Mouse (Mus musculus): Measurements from ENCODE around the gene Plekhf1. TPM values are rescaled to one million over a fixed set of nuclear protein-coding genes. Genes with fewer than 3 reads are reported as not detected.

Plekhf1 gene
- polyA plus RNA-seq, 1 experiment: 1.6 TPM

DNA sequence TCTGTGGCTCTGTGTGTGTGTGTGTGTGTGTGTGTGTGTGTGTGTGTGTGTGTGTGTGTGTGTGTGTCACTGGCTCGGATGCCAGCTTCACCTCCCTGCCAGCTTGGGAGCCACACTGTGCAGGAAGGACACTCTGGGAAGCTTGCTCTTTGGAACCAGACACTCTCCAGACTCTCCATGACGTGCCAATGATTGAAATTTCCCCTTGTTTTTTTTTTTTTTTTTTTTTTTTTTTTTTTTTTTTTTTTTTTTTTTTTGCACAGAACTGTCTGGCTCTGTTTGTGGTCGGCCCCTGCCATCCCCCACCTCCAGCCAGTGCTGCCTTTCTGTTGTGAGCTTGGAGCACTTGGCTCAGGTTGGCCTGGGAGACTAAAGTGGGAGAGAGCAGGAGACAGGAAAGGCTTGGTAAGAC lies 15.2 kb downstream of the Plekhf1 start:
- no peaks in the 10 kb centered on the region for H3K36me3 ChIP-seq (ENCODE audit: control insufficient read depth, insufficient read depth, low read length)
- WGBS: 70% methylated on average over 3 of the region's 3 CpGs
- H3K27me3 ChIP-seq (ENCODE audit: control insufficient read depth, insufficient read depth, low read length): no peaks in the 10 kb centered on the region
- no peak overlapping the region for H3K4me3 ChIP-seq (ENCODE audit: extremely low read depth, insufficient read depth, insufficient read length)
- DNase-seq (ENCODE audit: low read depth in 1 of 2, low spot score in 2 of 2): no peak
- H3K4me1 ChIP-seq (ENCODE audit: control insufficient read depth, insufficient read depth, insufficient read length): peaks cover 9% of the 10 kb centered on the region; the same call in 1 of the 2 replicates
- no peak for TF ChIP-seq CTCF (IDR thresholded peaks at IDR 0.05; ENCODE audit: extremely low read depth, insufficient read depth, insufficient read length, insufficient replicate concordance)
- H3K27ac ChIP-seq (ENCODE audit: insufficient read depth, low read length): no peak overlapping the region

DNA sequence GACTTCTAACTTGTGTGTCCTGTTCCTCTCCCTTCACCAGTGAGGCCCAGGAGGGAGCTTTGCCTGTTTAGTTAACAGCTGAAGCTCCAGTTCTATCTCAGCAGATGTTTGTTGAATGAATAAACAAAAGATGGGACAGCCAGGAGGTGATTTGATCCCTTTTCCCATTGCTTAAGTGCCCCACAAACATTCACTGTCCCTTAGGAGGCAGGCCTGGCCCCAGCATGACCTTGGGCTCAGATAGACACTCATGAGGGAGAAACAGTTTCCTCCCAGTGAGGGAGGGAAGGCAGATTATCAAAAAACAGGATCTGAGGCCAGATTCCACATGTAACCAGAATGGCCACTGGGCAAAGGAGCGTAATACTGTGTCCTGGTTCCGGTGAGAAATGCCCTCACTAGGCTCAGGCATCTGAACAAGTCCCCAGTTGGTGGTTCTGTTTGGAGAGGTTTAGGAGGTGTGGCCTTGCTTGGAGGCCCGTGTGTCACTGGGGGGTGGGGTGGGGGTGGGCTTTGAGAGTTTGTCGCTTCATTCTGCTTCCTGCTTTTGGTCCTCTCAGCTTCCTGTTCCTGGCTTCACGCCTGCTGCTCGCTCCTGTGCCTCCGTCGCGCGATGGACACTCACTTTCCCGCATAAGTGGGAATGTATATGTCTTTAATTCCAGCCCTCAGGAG lies 18.2 kb downstream of the Plekhf1 start:
- no peak for DNase-seq (ENCODE audit: low read depth in 1 of 2, low spot score in 2 of 2)
- Histone ChIP-seq H3K36me3 (ENCODE audit: control insufficient read depth, insufficient read depth, low read length) (no peaks in the 10 kb centered on the region), H3K4me1 (ENCODE audit: control insufficient read depth, insufficient read depth, insufficient read length) (peaks cover 4% of the 10 kb centered on the region; the same call in 1 of the 2 replicates), H3K4me3 (ENCODE audit: extremely low read depth, insufficient read depth, insufficient read length) (no peak overlapping the region), H3K27ac (ENCODE audit: insufficient read depth, low read length) (no peak overlapping the region), H3K27me3 (ENCODE audit: control insufficient read depth, insufficient read depth, low read length) (no peaks in the 10 kb centered on the region)
- TF ChIP-seq CTCF (IDR thresholded peaks at IDR 0.05; ENCODE audit: extremely low read depth, insufficient read depth, insufficient read length, insufficient replicate concordance): no peak
- TF ChIP-seq POLR2A (IDR thresholded peaks at IDR 0.05; ENCODE audit: low read depth, low read length): no peak
- WGBS: 74% methylated on average over 11 of the region's 11 CpGs

DNA sequence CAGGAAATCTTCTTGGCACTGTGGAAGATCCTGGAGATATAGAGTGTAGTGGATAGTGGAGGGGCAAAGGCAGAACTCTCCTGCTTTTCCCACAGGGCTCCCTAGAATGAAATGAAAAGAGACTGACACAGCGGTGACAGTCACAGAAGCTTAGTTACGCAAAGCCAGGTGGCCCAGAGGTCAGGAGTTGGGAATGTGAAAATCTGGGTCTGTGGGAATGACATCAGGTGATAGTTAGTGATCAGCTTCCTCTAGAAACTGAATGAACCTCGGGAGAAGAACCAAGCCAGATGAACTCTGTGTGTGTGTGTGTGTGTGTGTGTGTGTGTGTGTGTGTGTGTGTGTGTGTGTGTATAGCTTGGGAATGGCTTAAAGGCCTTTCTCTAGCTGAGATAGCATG lies 18.8 kb downstream of the Plekhf1 start:
- Histone ChIP-seq H3K27me3 (ENCODE audit: control insufficient read depth, insufficient read depth, low read length) (no peaks in the 10 kb centered on the region), H3K4me1 (ENCODE audit: control insufficient read depth, insufficient read depth, insufficient read length) (no peaks in the 10 kb centered on the region), H3K4me3 (ENCODE audit: extremely low read depth, insufficient read depth, insufficient read length) (no peak overlapping the region), H3K27ac (ENCODE audit: insufficient read depth, low read length) (no peak overlapping the region), H3K36me3 (ENCODE audit: control insufficient read depth, insufficient read depth, low read length) (no peaks in the 10 kb centered on the region)
- TF ChIP-seq POLR2A (IDR thresholded peaks at IDR 0.05; ENCODE audit: low read depth, low read length) (no peak), CTCF (IDR thresholded peaks at IDR 0.05; ENCODE audit: extremely low read depth, insufficient read depth, insufficient read length, insufficient replicate concordance) (no peak)
- WGBS: 83% methylated on average over 3 of the region's 3 CpGs
- DNase-seq (ENCODE audit: low read depth in 1 of 2, low spot score in 2 of 2): no peak

DNA sequence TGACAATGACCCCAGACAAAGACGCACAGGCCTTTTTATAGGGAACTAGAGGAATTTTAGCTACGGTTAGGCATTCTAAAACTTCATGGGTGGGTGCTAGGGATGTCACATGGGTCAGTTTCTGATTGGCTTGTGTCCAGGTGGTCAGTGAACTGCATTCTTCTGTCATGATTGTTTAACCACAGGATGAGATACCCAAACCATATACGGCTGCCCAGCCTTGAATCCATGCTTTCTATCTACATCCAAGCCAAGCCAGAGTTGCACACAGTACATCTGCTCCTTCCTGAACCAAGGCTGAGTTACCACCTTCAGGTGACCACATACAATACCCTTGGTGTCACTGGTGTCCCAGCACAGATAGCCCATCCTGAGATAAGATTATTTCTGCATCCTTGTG lies 21.3 kb downstream of the Plekhf1 start:
- Histone ChIP-seq H3K4me3 (ENCODE audit: extremely low read depth, insufficient read depth, insufficient read length) (no peak overlapping the region), H3K36me3 (ENCODE audit: control insufficient read depth, insufficient read depth, low read length) (no peaks in the 10 kb centered on the region), H3K27ac (ENCODE audit: insufficient read depth, low read length) (no peak overlapping the region), H3K4me1 (ENCODE audit: control insufficient read depth, insufficient read depth, insufficient read length) (no peaks in the 10 kb centered on the region), H3K27me3 (ENCODE audit: control insufficient read depth, insufficient read depth, low read length) (no peaks in the 10 kb centered on the region)
- no peak for DNase-seq (ENCODE audit: low read depth in 1 of 2, low spot score in 2 of 2)
- 83% methylated on average over 3 of the region's 3 CpGs for WGBS
- TF ChIP-seq CTCF (IDR thresholded peaks at IDR 0.05; ENCODE audit: extremely low read depth, insufficient read depth, insufficient read length, insufficient replicate concordance) (no peak), POLR2A (IDR thresholded peaks at IDR 0.05; ENCODE audit: low read depth, low read length) (no peak)

DNA sequence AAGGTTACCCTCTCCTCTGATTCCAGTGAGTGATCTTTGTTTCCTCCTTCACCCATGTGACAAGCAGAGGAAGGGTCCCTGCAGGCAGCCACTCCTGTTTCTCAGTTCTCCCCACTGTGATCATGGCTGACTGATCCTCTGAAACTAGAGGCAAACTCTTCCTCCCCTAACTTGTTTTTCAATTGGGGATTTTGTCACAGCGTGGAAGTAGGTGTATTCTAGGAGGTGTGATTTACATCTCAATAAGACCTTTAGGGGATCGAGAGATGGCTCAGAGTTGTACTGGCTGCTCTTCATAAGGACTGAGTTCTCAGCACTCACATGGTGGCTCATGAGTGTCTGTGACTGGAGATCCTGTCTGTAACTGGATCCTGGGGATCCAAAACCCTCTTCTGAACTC lies 22.0 kb downstream of the Plekhf1 start:
- no peak for DNase-seq (ENCODE audit: low read depth in 1 of 2, low spot score in 2 of 2)
- Histone ChIP-seq H3K4me3 (ENCODE audit: extremely low read depth, insufficient read depth, insufficient read length) (no peak overlapping the region), H3K4me1 (ENCODE audit: control insufficient read depth, insufficient read depth, insufficient read length) (no peaks in the 10 kb centered on the region), H3K36me3 (ENCODE audit: control insufficient read depth, insufficient read depth, low read length) (no peaks in the 10 kb centered on the region), H3K27ac (ENCODE audit: insufficient read depth, low read length) (no peak overlapping the region), H3K27me3 (ENCODE audit: control insufficient read depth, insufficient read depth, low read length) (no peaks in the 10 kb centered on the region)
- WGBS: 85% methylated on average over 2 of the region's 2 CpGs
- TF ChIP-seq CTCF (IDR thresholded peaks at IDR 0.05; ENCODE audit: extremely low read depth, insufficient read depth, insufficient read length, insufficient replicate concordance): no peak
- no peak for TF ChIP-seq POLR2A (IDR thresholded peaks at IDR 0.05; ENCODE audit: low read depth, low read length)

DNA sequence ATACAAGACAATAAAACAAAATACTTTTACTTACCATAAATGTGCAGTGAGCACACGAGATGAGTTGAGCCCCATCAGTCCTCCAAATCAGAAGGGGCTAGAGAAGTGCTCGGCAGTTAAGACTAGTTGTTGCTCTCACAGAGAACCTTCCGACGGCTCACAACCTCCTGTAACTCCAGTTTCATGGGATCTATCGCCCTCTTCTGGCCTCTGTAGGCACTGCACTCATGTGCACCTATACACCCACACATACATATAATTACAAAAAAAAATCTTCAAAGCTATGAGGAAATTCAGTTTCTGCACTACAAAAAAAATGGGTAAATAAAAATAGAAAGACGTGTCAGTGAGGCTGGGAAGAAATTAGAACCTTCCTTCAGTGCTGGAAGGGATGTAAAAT lies 23.5 kb downstream of the Plekhf1 start:
- no peak overlapping the region for H3K27ac ChIP-seq (ENCODE audit: insufficient read depth, low read length)
- H3K36me3 ChIP-seq (ENCODE audit: control insufficient read depth, insufficient read depth, low read length): no peaks in the 10 kb centered on the region
- H3K4me3 ChIP-seq (ENCODE audit: extremely low read depth, insufficient read depth, insufficient read length): no peak overlapping the region
- no peak for DNase-seq (ENCODE audit: low read depth in 1 of 2, low spot score in 2 of 2)
- no peaks in the 10 kb centered on the region for H3K27me3 ChIP-seq (ENCODE audit: control insufficient read depth, insufficient read depth, low read length)
- TF ChIP-seq CTCF (IDR thresholded peaks at IDR 0.05; ENCODE audit: extremely low read depth, insufficient read depth, insufficient read length, insufficient replicate concordance) (no peak), POLR2A (IDR thresholded peaks at IDR 0.05; ENCODE audit: low read depth, low read length) (no peak)
- WGBS: 91% methylated on average over 6 of the region's 6 CpGs
- H3K4me1 ChIP-seq (ENCODE audit: control insufficient read depth, insufficient read depth, insufficient read length): no peaks in the 10 kb centered on the region

DNA sequence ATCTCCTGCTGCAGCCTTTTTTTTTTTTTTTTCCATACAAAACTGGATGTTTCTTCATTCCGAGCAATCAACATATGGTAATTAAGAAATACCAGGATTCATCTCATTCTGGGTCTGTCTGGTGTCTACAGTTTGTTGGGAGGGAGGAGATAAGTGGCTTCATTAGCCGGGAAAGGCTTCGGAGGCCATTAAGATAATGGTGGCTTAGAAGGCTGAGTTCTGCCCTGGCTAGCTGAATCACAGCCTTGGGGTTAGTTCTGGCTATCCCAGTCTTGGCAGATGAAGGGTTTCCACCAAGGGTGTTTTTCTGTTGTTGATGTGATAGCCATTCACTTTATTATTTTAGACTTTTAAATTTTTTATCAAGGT lies 26.5 kb downstream of the Plekhf1 start:
- H3K27ac ChIP-seq (ENCODE audit: insufficient read depth, low read length): no peak overlapping the region
- no peaks in the 10 kb centered on the region for H3K4me1 ChIP-seq (ENCODE audit: control insufficient read depth, insufficient read depth, insufficient read length)
- WGBS: 46% methylated on average over 3 of the region's 3 CpGs
- DNase-seq (ENCODE audit: low read depth in 1 of 2, low spot score in 2 of 2): no peak
- no peak overlapping the region for H3K4me3 ChIP-seq (ENCODE audit: extremely low read depth, insufficient read depth, insufficient read length)
- H3K36me3 ChIP-seq (ENCODE audit: control insufficient read depth, insufficient read depth, low read length): peaks cover 5% of the 10 kb centered on the region; the same call in 1 of the 2 replicates
- no peaks in the 10 kb centered on the region for H3K27me3 ChIP-seq (ENCODE audit: control insufficient read depth, insufficient read depth, low read length)
- no peak for TF ChIP-seq POLR2A (IDR thresholded peaks at IDR 0.05; ENCODE audit: low read depth, low read length)
- TF ChIP-seq CTCF (IDR thresholded peaks at IDR 0.05; ENCODE audit: extremely low read depth, insufficient read depth, insufficient read length, insufficient replicate concordance): no peak
